Mouse (Mus musculus): ENCODE measurements around the gene Tssc4.

Tssc4 gene

DNA sequence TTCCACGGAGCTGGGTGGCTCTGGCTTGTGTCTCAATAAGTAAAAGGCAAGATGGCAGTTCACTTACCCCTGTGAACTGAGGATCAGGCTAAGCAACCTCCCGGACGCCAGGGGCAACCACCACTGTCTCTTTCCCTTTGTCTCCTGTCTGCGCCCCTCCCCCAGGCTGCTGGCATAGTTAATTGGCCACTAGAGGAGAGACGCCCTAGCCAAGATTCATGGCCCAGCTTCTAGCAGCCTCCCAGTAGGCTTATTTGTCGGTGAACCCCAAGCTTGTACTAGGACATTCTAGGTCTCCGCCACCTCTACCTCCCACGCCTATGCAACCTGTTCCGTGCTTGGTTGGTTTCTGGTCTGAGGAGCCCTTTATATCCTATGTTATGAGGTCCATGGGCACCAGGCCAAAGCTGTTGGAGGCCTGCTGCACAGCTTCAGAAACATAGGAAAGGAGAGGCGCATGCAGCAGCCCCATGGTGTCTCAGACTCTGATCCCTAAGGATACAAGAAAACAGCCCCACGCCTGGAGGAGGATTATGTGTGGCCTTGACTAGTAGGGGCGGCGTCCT, 650 bp upstream of the Tssc4 start:
- DNase-seq (ENCODE audit: low read depth, low spot score) = no peak

DNA sequence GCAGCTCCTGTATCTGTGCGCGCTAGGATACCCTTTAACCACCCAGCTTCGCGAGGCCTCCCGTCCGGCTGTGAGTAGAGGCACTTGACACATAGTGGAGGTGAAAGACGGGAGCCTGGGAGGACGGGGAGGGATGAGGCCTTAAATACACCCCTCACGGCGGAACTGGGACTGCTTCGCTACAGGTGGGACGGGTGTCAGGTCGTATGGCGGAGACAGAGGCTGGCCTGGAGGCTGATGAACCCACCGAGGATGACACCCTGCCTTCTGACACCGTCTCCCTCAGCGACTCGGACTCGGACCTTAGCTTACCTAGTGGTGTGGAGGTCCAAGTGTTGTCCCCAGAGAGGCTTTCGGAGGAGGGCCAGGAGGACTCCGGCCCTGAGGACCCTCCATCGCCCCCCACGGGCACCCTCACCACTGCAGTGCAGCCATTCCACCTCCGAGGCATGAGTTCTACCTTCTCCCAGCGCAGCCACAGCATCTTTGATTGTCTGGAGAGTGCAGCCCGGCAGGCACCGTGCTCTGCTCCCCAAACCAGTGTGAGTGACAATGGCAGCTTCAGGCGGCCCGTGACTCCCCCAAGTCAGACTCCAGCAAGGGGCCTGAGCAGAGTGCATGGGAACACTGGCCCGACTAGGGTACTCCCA, 827 bp downstream of the Tssc4 start:
- no peak for DNase-seq (ENCODE audit: low read depth, low spot score)

DNA sequence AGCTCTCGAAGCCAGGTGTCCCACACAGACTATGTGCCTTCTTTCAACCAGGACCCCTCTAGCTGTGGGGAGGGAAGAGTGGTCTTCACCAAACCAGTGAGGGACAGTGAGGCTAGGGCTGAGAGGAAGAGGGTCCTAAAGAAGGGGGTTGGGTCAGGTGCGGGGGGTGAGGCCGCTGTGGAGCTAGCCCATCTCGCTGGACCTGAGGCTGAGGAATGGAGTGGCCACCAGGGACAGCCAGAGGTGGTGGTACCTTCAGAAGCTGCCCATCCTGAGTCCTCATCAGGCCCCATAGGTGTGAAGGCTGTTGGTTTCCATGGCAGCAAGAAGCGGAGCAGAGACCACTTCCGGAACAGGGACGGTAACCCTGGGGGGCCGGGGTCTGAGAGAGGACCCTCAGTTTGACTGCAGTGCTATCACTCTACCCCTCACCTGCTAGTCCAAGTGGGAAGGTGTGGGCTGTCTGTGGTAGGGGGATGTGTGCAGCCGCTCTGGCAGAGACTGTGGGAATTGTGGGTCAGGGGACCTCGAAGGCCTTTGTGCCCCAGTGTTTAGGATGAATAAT, 1.5 kb downstream of the Tssc4 start:
- no peak for DNase-seq (ENCODE audit: low read depth, low spot score)

GRCm38 (mm10) chr7:143072605-143073004, 3.6 kb downstream of the Tssc4 start:
- DNase-seq (ENCODE audit: low read depth, low spot score) = no peak

DNA sequence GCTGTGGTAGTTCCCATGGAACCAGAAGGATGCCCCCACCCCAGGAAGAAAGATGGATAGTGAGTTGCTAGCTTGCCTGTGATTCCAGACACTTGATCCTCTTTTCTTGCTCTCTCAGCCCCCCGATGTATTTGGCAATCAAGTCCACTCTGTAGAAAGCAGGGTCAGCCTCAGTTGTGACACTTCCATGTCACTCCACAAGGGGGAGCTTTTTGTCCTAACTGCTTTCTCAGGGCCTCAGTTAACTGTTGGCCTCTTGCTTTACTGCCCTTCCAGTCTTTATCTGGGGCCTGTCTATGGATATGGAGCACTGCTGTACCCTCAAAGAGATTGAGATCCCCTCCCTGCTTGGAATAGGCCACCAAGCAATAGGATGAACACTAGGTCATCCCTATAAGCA, 4.0 kb downstream of the Tssc4 start:
- peak; percentile 63 for DNase-seq (ENCODE audit: low read depth, low spot score)

- DNase-seq (ENCODE audit: low read depth, low spot score) = no peak
These were observed 6.3 kb downstream of the Tssc4 start for GRCm38 (mm10) chr7:143075394-143075793.

DNA sequence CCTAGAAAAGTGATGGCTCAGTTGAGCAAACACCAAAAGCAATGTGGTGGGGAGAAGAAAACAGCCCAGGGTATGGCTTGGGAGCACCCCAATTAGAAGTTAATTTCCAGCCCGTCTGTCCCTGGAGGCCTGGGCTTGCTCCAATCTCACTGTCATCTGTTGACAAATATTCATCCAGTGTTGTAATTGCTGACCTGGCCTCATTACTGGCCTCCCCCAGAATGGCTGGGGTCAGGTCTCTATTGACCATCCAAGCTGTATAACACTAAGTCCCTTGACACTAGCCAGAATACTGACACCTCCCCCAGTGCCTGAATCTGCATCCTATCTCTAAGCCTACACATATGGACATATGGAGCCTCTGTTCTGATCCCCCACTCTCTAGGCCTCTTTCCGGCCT, 8.3 kb downstream of the Tssc4 start:
- no peak for DNase-seq (ENCODE audit: low read depth, low spot score)

GRCm38 (mm10) chr7:143082024-143082423, 13.0 kb downstream of the Tssc4 start:
- no peak for DNase-seq (ENCODE audit: low read depth, low spot score)

GRCm38 (mm10) chr7:143083708-143084107, 14.7 kb downstream of the Tssc4 start:
- DNase-seq (ENCODE audit: low read depth, low spot score) = no peak

- DNase-seq (ENCODE audit: low read depth, low spot score) = peak; percentile 59
These were observed 17.3 kb downstream of the Tssc4 start for GRCm38 (mm10) chr7:143086366-143086765.

GRCm38 (mm10) chr7:143087070-143087579, 18.1 kb downstream of the Tssc4 start:
- no peak for DNase-seq (ENCODE audit: low read depth, low spot score)

GRCm38 (mm10) chr7:143093847-143094246, 24.8 kb downstream of the Tssc4 start:
- no peak for DNase-seq (ENCODE audit: low read depth, low spot score)

GRCm38 (mm10) chr7:143094592-143095553, 25.8 kb downstream of the Tssc4 start, which contains the start of gene Trpm5:
Trpm5 (minus strand) TSS chr7:143094642.
- peak; percentile 54 for DNase-seq (ENCODE audit: low read depth, low spot score)

DNA sequence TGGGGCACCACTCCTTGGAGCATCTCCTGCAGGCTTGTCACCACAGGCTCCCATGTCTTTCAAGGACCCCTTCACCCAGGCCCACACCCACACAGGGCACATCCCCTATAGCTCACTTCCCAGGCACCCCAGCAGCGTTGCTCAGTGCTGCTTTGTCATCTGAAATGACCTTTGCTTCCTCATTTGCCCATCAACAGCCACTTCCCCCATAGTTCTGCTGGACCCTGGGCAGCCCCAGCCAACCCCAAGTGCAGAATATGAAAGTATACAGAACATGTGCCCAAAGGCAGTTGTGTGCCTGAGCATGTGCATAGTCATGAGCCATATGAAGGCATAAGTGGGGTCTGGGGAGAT, 26.5 kb downstream of the Tssc4 start:
- DNase-seq (ENCODE audit: low read depth, low spot score) = no peak

GRCm38 (mm10) chr7:143100759-143101158, 31.7 kb downstream of the Tssc4 start:
- no peak for DNase-seq (ENCODE audit: low read depth, low spot score)

DNA sequence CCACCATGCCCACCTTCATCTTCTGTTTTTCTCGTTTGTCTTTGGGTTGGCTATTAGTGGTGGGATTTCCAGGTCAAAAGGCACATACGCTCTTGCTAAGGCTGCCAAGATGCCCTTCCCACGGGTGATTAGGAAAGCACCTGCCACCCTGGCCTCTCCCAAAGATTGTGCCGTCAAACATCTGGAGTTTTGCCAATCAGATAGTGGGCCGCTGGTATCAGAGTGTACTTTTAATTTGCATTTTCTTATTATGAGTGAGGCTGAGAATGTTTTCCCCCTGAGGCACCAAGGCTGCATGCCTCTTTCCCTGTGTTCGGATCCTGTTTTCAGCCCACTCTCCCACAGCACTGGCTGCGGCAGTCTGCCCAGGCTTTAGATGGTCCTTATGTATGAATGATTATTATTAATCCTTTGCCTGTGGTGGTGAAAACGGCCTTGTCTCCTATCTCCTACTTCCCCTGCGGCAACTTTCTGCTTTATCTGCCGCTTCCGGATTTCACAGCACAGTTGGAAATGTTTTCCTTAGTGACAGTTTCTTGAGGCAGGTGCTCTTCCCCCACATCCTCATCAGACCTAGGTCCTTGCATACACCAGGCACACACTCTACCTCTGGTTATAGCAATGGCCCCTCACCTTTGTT, 36.3 kb downstream of the Tssc4 start:
- DNase-seq (ENCODE audit: low read depth, low spot score) = no peak

DNA sequence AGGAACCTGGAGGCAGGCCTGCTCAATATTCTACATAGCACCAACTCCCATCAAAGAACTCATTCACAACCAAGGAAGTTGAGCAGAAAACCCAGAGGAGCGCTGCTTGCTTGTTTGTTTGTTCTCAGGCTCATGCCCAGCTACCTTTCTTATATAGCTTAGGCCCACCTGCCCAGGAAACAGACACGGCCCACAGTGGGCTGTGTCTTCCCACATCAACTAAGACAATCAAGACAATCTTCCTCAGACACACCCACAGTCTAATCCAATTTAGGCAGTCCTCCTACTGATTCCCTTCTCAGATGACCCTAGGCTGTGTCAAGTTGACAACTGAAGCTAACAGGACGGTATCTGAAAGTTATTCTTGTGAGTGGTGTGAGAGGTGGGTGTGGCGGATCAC, 37.0 kb downstream of the Tssc4 start, which contains the start of gene Kcnq1:
Gene Kcnq1, plus strand, starts transcription at position 301 of the 400 bp plus-strand sequence.
- DNase-seq (ENCODE audit: low read depth, low spot score) = no peak

DNA sequence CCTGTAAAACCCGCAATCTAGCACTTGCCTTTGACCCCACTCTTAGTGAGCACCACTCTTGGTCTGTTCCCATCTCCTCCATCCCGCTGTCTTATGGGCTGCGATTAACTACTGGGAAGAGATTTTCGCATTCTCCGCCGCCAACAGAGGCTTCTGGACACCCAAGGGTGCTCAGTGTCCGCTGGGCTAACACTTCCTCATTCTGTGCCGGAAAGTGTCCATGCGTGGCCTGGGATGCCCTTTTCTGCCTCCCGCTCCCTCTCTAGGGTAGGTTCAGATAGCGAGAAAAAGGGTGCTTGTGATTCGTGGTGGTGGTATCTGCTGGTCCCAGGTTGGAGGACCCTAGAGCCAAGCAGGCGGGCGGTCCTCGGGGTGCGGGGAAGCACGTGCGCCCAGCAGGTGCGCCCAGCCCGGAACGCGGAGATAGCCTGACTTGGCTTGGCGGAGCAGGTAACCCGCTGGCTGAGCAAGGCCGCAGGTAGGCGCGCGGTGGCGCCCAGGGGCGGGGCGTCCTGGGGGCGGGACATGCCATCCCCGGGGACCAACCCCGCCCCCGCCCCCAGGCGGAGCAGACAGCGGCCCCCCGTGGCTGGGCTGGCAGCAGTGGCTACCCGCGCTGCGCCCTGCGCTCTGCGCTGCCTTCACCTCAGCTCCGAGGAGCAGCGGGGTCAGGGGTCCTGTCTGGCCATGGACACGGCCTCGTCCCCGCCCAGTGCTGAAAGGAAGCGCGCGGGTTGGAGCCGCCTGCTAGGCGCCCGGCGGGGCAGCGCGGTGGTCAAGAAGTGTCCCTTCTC, 37.8 kb downstream of the Tssc4 start:
- DNase-seq (ENCODE audit: low read depth, low spot score) = no peak

DNA sequence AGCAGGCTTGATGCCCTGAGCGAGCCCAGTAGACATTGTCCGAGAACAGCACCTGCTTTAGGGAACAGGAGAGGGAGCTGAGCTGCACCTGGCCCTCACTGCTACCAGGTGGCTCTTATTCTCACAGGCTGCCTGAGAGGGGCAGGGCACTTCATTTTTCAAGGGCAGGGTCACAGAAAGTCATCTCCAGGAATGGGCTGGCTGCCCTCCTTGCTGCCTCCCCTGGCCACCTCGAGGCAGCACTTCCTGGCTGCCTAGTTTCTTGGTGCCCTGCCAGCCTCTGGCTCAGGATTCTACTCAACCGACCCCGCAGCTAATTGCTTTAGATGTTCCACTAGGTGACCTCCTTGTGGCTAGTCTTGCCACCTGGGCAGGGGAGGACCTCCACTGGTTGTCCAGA, 39.2 kb downstream of the Tssc4 start:
- no peak for DNase-seq (ENCODE audit: low read depth, low spot score)

GRCm38 (mm10) chr7:143108996-143109660, 40.1 kb downstream of the Tssc4 start:
- no peak for DNase-seq (ENCODE audit: low read depth, low spot score)

Measured in A20 (cell line).